Mouse (Mus musculus) thymus, postnatal 36 days (tissue): ENCODE data around the gene Hcrtr1.

Experiments
- DNase-seq, 2 experiments: peaks; one replicate each; pipeline ENCODE4 v3.0.0; 2022; ENCODE audit warnings: mixed read lengths in 2 of 2

Gene Hcrtr1

DNA sequence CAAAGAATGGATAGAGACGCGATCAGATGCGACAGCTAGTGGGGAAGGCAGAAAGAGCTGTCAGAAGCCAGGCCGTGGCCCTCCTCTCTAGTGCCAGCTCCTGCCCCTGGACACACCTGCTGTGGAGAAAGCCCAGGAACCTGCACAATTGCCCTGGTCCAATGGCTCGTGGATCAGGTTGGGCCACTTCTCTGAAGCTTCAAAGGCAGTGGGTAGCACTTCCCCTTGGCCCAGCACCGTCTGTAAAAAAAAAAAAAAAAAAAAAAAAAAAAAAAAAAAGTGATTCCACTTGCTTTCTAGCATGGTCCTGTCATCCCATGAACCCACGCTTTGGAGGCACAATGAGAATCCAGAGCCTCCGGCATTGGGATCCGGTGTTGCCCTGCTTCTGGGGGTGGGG, 28.7 kb upstream of the Hcrtr1 start:
- DNase-seq: no peak

DNA sequence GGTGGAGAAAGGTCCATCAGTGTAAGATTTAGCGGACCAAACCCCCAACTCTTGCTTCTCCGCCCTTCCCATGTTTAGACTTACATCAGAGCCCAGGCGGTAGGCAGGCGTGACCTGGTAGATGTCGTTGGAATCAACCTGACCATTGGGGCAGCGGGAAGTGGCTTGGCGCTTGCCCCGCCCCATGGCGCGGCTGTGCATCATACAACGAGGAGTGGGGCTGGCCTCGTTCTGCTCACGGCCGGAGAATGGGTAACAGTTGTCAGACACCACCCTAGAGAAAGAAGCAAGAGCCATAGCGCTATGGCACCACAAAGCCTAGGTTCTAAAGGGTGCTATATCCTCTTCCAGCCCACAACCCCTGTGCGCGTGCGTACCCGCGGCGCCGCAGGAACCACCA, 28.2 kb upstream of the Hcrtr1 start:
- DNase-seq: no peak

DNA sequence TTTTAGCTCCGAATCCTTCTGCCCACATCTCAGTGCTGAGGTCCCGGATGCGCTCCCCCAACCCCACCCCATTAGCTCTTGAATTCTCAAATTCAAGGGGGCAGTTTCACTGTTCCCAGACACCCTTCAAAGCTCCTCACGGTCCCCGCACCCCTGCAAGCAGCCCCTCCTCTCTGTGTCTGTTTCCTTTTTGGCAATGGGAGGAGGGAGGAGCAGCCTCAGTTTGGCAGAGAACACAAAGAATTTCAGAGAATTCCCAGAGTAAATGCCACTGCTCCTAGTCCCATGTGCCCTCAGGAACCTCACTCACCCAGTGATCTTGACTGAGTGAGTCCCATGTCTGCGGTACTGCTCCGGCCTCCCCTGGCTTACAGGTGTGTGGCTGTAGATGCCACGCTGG, 27.4 kb upstream of the Hcrtr1 start:
- DNase-seq: no peak

DNA sequence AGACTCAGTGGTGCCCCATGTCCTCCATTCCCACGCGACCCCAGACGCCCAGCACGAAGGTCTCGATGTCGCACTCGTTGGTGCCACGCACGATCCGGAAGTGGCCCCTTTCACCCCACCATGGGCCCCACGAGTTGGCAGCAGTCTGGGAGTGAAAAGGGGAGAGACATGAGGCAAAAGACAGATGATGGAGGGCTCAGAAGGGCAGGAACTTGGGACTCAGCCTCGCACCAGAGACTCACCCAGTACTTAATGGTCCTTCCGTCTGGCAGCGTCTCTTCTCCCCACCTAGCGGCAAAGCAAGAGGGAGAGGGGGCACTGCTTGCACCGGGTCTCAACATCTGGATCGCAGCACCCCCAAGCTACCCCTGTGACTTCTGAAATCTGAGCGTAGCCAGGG, 26.9 kb upstream of the Hcrtr1 start:
- DNase-seq: no peak

DNA sequence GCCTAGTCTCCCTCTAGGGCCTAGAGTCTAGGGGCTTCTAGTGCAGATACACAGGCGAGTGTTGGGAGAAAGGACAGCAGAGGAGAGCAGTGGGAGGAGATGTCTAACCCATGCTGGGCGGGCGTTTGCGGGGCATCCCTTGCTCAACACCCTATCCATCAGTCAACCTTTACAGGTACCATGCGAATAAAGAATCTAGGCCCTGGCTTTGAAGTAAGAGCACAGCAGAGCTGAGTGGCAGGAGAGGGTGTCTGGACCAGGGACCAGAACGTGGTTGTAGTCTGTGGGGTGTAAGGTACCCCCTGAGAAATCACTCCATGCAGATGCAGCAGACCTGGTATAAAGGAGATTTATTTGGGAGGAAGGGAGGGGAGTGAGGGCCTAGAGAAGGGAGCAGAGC, 25.0 kb upstream of the Hcrtr1 start:
- no peak for DNase-seq

DNA sequence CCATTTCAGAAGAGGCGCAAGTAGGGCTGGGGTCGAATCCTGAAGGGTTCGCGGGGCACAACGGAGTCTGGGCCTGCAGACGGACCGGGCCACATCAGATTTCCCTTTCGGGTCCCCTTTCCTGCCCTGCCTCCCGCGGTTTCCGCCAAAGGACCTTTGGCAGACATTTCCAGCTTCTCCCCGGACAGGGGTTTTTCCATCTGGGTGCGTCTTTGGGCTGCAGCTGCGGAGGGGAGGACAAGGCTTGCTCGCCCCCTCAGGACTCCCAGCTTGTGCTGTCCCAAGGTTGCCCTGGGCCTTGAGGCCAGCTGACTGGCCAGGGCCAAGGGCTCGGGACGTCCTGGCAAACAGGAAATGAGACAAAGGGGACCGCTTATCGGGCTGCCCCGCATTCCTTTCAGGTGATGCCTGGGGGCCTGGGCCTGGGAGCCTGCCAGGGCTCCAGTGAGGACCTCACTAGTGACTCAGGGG, 24.3 kb upstream of the Hcrtr1 start:
- no peak for DNase-seq

DNA sequence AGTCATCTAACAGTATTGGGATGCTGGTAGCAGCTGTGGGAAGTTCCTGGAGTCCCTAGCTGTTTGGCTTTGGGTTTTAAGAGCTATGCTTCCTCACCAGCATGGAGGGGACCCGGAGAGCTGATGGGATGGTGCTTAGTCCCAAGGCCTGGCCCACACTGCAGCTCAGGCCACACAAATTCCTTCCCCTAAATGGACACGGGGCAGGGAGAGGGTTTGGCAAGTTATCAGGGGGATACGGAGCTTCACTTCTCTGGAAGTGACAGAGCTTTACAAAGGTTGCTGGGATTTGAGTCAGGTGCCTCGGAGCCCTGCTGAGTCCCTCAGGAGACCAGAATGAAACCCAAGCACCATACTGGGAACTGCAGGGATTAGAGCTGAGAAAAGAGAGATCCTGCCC, 22.2 kb upstream of the Hcrtr1 start:
- DNase-seq: no peak

DNA sequence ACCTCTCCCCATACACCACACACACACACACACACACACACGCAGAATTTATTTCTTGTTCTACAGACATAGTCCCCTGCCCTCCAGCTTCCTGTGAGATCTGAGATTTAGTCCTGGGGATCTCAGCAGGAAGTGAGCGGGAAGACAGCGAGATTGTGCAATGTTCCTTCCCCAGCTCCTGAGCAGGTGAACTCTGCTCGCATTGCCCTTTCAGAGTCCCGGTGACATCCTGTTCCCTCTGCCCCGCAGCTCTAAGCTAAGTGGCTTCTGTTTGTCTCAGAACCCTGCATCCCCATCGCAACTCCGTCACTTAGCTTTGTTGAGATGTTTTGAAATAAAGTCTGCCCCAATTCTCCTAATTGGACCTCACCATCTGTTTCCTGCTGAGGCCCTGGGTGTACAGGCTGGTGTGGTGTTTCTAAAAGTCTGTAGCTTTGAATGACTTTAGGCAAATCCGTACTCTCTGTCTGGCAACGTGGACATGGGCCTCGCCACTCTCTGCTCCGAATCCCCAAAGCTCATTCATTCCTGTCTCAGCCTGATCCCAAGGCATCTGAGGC, 17.7 kb upstream of the Hcrtr1 start:
- DNase-seq: no peak

DNA sequence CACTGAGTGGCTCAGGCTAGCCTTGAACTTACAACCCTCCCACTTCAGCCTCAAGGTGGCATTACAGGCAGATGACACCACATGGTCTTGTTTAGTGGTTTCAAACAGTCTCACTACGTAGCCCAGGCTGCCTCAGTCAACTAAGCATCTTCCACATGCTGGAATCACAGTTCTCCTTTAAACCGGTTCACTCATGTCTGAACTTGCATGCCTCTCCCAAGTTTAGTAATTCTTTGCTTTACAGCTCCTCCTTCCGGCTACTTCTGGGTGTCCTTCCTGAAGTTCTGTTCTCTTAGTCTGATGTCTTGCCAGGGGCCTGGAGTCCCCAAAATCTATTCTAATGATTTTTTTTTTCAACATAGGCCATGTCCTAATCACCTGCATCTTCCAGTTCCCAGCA, 15.1 kb upstream of the Hcrtr1 start:
- DNase-seq: no peak

DNA sequence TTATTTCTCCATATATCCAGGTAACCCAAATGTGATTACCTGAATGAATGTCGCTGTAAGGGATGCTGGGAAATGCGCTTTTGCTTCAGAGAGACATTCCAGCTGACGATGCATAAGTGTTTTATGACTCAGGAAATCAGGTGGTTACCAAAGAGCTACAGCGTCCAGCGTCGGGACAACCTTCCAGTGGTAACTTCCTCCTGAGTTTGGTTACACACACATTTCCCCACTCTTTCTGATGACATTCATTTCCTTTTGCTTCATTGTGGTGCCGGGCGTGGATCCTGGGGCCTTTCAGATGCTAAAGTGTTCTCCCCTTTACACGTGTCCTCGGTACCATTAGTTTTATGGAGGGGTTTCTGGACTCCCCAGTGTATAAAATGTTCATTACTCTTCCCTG, 9.2 kb upstream of the Hcrtr1 start:
- DNase-seq: no peak

DNA sequence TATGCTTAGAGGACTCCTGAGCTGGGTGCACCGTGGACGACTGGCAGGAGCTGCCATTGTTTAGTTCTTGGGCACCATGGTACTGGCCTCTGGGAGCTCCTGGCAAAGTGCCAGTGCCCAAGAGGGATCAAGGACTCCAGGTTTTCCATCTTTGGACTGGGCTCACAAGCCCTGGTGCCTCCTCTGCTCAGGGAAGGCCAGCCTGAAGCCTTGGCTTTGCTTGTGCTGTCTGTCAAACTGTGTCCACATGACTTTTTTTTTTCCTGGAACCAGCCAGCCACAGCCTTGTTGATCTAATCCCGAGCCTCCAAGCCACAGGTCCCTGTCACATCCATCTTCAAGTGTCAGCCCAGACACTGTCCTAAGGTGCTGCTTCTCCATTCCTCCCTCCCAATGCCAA, 2.6 kb upstream of the Hcrtr1 start:
- no peak for DNase-seq

DNA sequence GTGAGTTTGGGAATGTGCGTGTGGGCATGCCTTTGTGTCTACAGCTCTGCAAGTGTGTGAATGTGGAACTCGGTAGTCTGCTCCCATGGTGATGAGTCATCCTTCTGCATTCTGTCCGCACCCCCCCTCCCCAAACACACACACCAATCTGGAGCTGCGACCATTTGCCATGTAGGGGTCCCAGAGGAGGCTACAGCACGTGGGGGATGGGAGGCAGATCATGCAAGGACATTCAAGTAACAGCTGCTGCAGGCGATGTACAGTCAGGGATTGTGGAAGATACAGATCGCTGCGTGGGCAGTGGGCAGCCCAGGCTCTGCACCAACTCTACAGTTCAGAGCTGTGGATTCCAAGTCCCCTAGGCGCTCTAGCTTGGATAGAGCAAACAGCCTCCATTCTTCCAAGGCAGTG, 1.8 kb upstream of the Hcrtr1 start:
- DNase-seq: no peak

DNA sequence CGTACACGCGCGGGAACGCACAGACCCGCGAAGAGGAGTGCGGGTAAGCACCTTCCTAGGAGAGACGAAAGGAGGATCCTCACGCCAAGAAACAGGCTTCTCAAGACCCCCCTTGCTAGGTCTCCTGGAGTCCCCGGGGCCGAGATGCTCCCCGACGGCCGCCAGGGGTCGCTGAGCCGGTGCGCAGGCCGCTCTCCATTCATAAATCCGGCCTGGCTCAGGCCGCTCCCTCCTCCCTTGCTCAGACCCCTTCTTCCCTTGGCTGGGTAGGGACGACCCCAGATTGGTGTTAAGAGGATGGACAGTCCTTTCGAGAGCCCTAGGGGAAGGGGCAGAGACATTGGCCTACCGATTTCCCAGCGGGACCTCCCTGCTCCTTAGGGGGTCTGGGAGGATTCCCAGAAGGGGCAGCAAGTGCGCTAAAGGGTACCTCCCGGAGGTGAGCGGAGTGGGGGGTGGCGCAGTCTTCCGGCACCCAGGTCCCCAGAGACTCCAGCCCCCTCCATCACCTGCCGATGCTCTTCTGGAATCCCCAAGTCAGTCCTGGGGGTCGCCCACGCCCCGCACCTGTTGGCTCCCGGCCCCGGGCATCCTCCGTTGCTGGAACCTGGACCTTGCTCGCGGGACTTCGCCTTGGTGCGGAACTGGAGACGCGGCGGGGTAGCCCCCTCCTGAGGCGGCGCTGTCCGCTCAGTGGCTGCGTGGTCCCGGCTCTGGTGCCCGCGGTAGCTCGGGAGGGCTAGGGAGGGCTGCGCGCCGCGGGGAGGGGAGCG, 532 bp downstream of the Hcrtr1 start:
- peak; percentile 51 to 53 for DNase-seq

DNA sequence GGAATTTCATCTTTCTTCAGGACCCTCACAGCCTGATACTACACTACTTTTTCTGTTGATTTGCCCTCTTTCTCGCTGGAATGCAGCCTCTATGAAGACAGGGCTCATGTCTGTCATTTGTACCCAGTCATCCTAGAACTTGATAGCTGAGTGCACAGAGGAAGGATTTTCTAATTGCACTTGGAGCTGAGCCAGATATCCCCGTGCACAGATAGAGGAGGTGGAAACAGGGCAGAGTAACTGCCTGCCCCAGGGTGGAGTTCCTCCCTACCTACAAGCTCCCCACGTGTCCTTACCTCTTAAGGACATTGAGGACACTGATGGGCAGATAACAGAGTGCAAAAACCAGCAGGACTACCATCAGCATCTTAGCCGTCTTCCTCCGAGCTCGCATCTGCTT, 5.8 kb downstream of the Hcrtr1 start:
- DNase-seq: no peak

DNA sequence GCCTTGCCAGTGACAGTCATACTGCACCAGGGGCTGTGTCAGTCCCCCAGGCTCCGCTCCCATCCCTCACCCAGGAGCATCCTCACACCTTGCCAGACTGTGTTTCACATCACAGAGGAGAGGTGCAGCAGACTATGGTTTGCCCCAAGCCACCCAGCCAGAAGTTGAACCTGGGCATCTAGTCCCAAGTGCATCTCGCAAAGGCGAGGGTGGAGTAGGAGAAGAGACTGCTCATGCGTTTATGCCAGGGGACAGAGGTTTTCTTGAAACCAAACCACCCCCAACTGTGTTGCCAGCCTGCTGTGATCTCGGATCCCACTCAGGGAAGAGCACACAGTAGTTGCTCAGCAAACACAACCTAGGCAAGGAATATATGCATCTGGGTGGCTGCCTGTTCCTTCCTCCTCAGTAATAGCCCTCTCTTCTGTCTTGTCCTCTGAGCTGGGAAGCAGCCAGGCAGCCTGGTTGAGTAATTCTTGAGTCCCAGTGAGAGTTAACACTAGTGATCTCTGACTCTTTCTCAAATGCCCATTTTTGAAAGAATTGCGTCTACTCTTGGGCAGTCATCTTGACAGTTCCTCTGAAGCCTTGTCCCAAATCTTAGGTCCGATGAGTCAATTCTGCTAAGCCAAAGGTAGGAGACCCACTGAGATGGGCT, 7.6 kb downstream of the Hcrtr1 start:
- DNase-seq: no peak

DNA sequence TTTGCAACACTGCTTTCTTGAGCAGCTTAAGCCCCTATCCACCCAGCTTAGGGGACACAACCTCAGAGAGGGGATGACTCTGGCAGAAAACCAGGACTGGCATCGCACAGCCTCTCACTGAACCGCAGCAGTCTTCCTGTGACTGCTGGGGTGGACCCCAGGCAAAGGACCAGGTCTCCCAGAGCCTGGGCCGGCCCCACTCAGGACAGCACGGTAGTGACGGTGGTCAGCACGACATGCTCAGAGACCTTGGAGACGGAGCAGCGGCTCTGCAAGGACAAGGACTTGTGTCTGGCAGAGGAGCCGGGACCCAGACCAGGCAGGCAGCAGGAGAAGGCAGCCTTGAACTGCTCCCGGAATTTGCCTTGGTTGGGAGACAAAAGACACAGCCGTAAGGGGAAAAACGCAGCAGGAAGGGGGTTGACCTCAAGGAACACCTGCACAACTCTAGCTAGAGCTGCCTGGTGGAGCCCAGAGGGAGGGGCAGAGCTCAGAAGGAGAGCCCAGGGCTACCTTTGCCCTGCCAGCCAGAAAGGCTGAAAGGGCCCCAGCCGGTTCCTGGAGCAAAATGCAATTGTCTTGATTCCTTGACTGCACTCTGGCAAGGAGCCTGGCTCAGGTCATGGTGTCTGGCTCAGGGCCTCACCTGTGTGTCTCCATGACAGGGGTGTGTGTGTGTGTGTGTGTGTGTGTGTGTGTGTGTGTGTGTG, 8.4 kb downstream of the Hcrtr1 start:
- DNase-seq: no peak

DNA sequence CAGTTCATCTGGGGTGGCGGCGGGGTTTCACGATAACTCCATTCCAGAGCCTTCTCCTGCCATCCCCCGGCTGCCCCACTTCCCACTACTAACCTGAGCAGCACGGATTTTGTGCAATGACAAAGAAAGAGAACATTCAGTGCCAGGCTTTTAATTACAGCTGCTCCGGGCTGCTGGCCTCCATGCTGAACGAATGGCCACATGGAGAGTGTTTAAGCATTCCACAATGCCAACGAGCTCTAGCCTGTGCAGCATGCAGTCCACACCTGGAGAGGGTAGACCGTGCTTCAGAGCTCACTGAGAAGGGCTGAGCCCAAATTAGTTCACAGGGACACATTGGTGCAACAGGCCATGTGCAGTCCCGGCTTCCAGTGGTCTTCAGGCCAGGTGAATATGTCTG, 9.1 kb downstream of the Hcrtr1 start:
- no peak for DNase-seq

DNA sequence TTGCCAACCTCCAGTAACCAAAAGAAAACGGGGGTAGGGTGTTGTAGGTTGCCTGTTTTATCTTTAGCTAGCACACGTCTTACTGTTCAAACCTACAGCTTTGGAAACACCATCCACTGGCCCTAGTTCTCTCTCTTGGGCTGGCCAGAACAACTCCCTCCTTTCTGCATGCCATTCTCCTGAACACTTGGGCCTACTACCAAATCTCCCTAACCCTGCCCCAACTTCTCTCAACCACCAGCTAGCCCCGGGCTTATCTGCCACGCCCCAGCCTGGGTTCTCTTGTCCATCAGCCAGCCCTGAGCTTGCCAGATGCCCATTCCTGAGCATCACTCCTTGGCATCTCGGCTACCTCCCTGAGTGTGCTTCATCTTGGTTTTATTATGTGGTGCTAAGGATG, 10.3 kb downstream of the Hcrtr1 start:
- DNase-seq: no peak

DNA sequence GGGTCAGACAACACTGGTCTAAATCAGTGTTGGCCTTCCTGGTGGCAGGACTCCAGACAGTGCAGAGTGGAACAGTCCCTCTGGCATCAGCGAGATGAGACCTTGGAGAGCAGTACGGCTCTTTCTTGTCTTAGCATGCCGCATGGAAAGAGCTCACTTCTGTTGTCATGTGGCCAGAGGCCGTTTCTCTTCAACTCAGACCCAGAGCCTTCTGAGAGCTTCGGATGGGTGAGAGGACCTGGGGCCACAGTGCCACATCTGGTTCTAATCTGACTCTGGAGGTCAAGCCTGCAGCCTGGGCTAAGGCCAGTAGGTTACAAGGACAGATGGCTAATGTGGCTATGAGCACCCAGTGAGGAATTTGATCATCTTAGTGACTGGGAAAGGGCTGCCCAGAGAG, 13.2 kb downstream of the Hcrtr1 start:
- DNase-seq: no peak

DNA sequence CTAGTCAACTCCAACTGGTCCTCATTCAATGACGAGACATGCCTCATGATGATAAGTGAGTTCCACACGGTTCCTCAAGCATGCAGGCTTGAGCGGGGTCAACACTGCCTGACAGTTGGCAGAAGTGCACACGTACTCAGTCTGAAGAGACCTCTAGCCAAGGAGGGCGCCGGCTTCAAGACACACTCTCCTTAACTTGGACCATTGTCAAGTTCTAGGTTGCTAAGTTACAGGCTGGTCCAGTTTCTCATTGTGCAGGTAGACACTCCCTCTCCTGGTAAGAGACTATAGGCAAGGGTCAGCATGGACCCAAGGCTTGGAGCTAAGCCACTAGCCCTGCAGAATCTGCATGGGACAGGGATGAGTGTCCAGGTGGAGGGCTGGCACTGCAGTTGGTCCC, 14.0 kb downstream of the Hcrtr1 start:
- DNase-seq: no peak

DNA sequence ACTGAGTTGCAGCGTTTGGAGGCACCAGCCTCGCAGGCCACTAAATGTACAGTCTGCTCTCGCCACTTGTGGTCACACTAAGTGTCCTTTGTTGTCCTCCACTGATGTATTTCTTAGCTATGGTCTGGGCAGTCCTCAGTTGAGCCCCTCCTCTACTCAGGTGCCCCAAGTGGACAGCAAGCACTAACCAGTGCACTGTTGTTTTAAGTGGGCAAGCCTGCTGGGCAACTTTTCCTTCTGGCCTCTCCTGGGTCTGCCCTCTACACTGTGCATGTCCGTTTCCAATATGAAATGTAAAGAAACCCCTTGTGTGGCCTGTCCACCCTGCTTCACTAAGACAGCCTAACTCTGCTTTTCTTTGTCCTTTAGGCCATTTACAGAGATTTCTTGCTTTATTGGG, 15.0 kb downstream of the Hcrtr1 start:
- no peak for DNase-seq

DNA sequence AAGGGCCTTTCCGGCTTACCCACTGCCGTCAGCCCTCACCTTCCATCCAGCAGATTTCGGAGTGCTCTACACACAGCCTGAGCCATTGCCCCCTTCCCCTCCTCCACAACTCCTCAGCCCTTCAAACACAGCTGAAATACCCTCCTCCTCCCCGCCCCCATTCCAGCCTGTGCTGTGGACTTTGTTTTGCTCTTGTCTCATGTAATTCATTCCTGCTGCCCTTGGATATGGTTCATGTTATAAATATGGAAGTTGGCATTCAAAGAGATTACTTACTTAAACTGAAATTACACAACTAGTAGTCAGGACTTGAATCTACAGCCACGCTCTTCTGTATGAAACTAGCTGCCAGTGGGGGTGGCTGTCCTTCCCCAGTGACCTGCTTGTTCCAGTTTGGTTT, 16.1 kb downstream of the Hcrtr1 start:
- DNase-seq: no peak

DNA sequence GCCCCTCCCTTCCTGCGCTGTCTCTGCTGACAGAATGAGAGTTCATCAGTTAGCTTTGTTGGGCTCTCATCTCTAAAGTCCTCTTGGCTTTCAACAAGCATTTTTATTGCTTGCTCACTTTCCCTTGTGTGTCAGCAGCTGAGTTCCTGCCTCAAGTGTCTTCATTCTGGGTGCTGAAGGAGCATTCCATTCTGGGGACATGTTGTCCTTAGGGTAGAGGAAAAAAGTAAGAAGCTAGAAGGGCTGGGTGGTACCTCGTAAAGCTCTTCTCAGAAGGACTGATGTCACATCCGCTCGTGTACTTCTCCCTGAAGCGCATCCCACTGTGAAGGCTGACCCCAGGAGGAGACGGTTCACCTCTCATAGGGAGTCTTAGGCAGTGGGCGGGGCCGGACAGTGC, 17.6 kb downstream of the Hcrtr1 start:
- DNase-seq: no peak

DNA sequence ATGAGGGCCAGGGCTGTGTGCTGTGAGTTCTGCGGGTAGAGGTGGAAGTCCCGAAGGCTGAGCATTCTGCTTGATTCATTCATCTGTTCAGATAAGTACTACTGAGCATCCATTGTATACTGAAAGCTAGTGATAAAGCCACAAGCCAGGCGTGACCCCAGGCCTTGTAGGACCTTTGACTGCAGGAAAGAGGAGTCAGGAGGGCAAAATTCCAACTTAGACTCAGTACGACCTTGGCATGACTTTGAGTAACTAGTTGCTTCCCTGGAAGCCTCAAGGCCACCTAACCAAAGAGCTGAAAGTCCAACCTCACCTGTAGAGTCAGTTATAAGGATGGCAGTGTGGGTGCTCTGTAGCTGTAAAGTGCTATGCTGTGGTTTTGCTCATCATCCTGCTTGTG, 18.4 kb downstream of the Hcrtr1 start:
- no peak for DNase-seq
